Mouse (Mus musculus): ENCODE measurements around the gene Nxpe4. TPM values are rescaled to one million over a fixed set of nuclear protein-coding genes. Genes with fewer than 3 reads are reported as not detected.

Gene Nxpe4
- total and polyA plus RNA-seq, 3 experiments = 9.2 to 14.9 TPM; not detected in 1

GRCm38 (mm10) chr9:48176764-48177163 is 14.9 kb downstream of the Nxpe4 start:
- no peak overlapping the region for H3K27ac ChIP-seq (ENCODE audit: control insufficient read depth, low read depth, low read length)
- no peak overlapping the region for H3K4me3 ChIP-seq (ENCODE audit: control insufficient read depth in 1 of 2, insufficient read depth in 1 of 2, low read depth in 2 of 2, low read length in 2 of 2)
- H3K4me1 ChIP-seq (ENCODE audit: control insufficient read depth in 1 of 2, insufficient read depth in 2 of 2, low read length in 2 of 2) = no peaks in the 10 kb centered on the region
- H3K79me2 ChIP-seq (ENCODE audit: control insufficient read depth, insufficient read depth, low read length, poor library complexity) = no peaks in the 10 kb centered on the region
- H3K9me3 ChIP-seq (replicated peaks; ENCODE audit: insufficient read depth, low read length) = no peaks in the 10 kb centered on the region
- DNase-seq (ENCODE audit: low read depth, low spot score) = peak; percentile 52
- no peaks in the 10 kb centered on the region for H3K36me3 ChIP-seq (ENCODE audit: control insufficient read depth in 1 of 2, insufficient read depth in 2 of 2, low read length in 2 of 2)
- TF ChIP-seq ZC3H11A (IDR thresholded peaks at IDR 0.05; ENCODE audit: low read depth, low read length) = peak; percentile 52; the same call in 1 of the 2 replicates
- peak; percentile 65 for TF ChIP-seq RAD21 (IDR thresholded peaks at IDR 0.05; ENCODE audit: low read depth, low read length)
- TF ChIP-seq KAT2A (conservative IDR thresholded peaks at IDR 0.05; ENCODE audit: low read depth, low read length) = no peak
- peak; percentile 69 for TF ChIP-seq SMC3 (IDR thresholded peaks at IDR 0.05; ENCODE audit: low read depth, low read length)
- no peak for TF ChIP-seq MAX (IDR thresholded peaks at IDR 0.05; ENCODE audit: low read length)
- no peak for TF ChIP-seq BHLHE40 (IDR thresholded peaks at IDR 0.05; ENCODE audit: borderline replicate concordance, low read depth, low read length)
- peak; percentile 41 to 65 (median 64) for TF ChIP-seq CTCF (IDR thresholded peaks at IDR 0.05 in 2 of 3, conservative IDR thresholded peaks at IDR 0.05 in 1 of 3; ENCODE audit: control insufficient read depth in 1 of 3, insufficient read depth in 1 of 3, low read depth in 2 of 3, low read length in 3 of 3, poor library complexity in 1 of 3, severe bottlenecking in 1 of 3)
- H3K9ac ChIP-seq (ENCODE audit: control insufficient read depth, low read depth, low read length, poor library complexity, severe bottlenecking) = no peak overlapping the region
- no peaks in the 10 kb centered on the region for H3K27me3 ChIP-seq (ENCODE audit: control insufficient read depth in 1 of 2, insufficient read depth in 2 of 2, low read length in 2 of 2)

GRCm38 (mm10) chr9:48181300-48181699 is 19.5 kb downstream of the Nxpe4 start:
- Histone ChIP-seq H3K27me3 (ENCODE audit: control insufficient read depth in 1 of 2, insufficient read depth in 2 of 2, low read length in 2 of 2) (no peaks in the 10 kb centered on the region), H3K27ac (ENCODE audit: control insufficient read depth, low read depth, low read length) (no peak overlapping the region), H3K4me3 (ENCODE audit: control insufficient read depth in 1 of 2, insufficient read depth in 1 of 2, low read depth in 2 of 2, low read length in 2 of 2) (no peak overlapping the region), H3K36me3 (ENCODE audit: control insufficient read depth in 1 of 2, insufficient read depth in 2 of 2, low read length in 2 of 2) (no peaks in the 10 kb centered on the region), H3K79me2 (ENCODE audit: control insufficient read depth, insufficient read depth, low read length, poor library complexity) (no peaks in the 10 kb centered on the region), H3K9ac (ENCODE audit: control insufficient read depth, low read depth, low read length, poor library complexity, severe bottlenecking) (no peak overlapping the region), H3K4me1 (ENCODE audit: control insufficient read depth in 1 of 2, insufficient read depth in 2 of 2, low read length in 2 of 2) (no peaks in the 10 kb centered on the region), H3K9me3 (replicated peaks; ENCODE audit: insufficient read depth, low read length) (no peaks in the 10 kb centered on the region)
- TF ChIP-seq BHLHE40 (IDR thresholded peaks at IDR 0.05; ENCODE audit: borderline replicate concordance, low read depth, low read length) (no peak), NELFE (IDR thresholded peaks at IDR 0.05; ENCODE audit: low read depth, low read length) (no peak), SIN3A (IDR thresholded peaks at IDR 0.05; ENCODE audit: low read length) (no peak), TCF12 (IDR thresholded peaks at IDR 0.05; ENCODE audit: low read depth, low read length) (no peak), GATA1 (IDR thresholded peaks at IDR 0.05; ENCODE audit: low read depth, low read length) (no peak), KAT2A (conservative IDR thresholded peaks at IDR 0.05; ENCODE audit: low read depth, low read length) (no peak), E2F4 (IDR thresholded peaks at IDR 0.05; ENCODE audit: borderline replicate concordance, low read depth, low read length) (no peak), EP300 (IDR thresholded peaks at IDR 0.05; ENCODE audit: low read depth in 1 of 2, low read length in 2 of 2) (no peak), SMC3 (IDR thresholded peaks at IDR 0.05; ENCODE audit: low read depth, low read length) (no peak), MAX (IDR thresholded peaks at IDR 0.05; ENCODE audit: low read length) (no peak)
- DNase-seq (ENCODE audit: low read depth, low spot score) = no peak

GRCm38 (mm10) chr9:48182718-48183414 is 21.0 kb downstream of the Nxpe4 start:
- H3K9me3 ChIP-seq (replicated peaks; ENCODE audit: insufficient read depth, low read length) = no peaks in the 10 kb centered on the region
- TF ChIP-seq UBTF (IDR thresholded peaks at IDR 0.05; ENCODE audit: borderline replicate concordance, insufficient read depth, low read depth, low read length) (no peak), TCF12 (IDR thresholded peaks at IDR 0.05; ENCODE audit: low read depth, low read length) (no peak), ZNF384 (IDR thresholded peaks at IDR 0.05; ENCODE audit: low read depth, low read length) (no peak), CHD2 (IDR thresholded peaks at IDR 0.05; ENCODE audit: low read length) (no peak), HCFC1 (IDR thresholded peaks at IDR 0.05; ENCODE audit: low read depth, low read length) (no peak), RAD21 (IDR thresholded peaks at IDR 0.05; ENCODE audit: low read depth, low read length) (no peak), POLR2A (IDR thresholded peaks at IDR 0.05; ENCODE audit: control insufficient read depth in 1 of 2, insufficient read depth in 1 of 2, low read depth in 1 of 2, low read length in 2 of 2, poor library complexity in 1 of 2) (no peak), JUND (IDR thresholded peaks at IDR 0.05; ENCODE audit: low read depth, low read length) (no peak), KAT2A (conservative IDR thresholded peaks at IDR 0.05; ENCODE audit: low read depth, low read length) (no peak), MAZ (IDR thresholded peaks at IDR 0.05; ENCODE audit: low read depth, low read length) (no peak), TAL1 (IDR thresholded peaks at IDR 0.05; ENCODE audit: low read length) (no peak), E2F4 (IDR thresholded peaks at IDR 0.05; ENCODE audit: borderline replicate concordance, low read depth, low read length) (no peak)
- H3K4me1 ChIP-seq (ENCODE audit: control insufficient read depth in 1 of 2, insufficient read depth in 2 of 2, low read length in 2 of 2) = no peaks in the 10 kb centered on the region
- no peak for DNase-seq (ENCODE audit: low read depth, low spot score)
- H3K27me3 ChIP-seq (ENCODE audit: control insufficient read depth in 1 of 2, insufficient read depth in 2 of 2, low read length in 2 of 2) = no peaks in the 10 kb centered on the region
- H3K79me2 ChIP-seq (ENCODE audit: control insufficient read depth, insufficient read depth, low read length, poor library complexity) = no peaks in the 10 kb centered on the region
- H3K4me3 ChIP-seq (ENCODE audit: control insufficient read depth in 1 of 2, insufficient read depth in 1 of 2, low read depth in 2 of 2, low read length in 2 of 2) = no peak overlapping the region
- no peak overlapping the region for H3K9ac ChIP-seq (ENCODE audit: control insufficient read depth, low read depth, low read length, poor library complexity, severe bottlenecking)
- no peaks in the 10 kb centered on the region for H3K36me3 ChIP-seq (ENCODE audit: control insufficient read depth in 1 of 2, insufficient read depth in 2 of 2, low read length in 2 of 2)
- no peak overlapping the region for H3K27ac ChIP-seq (ENCODE audit: control insufficient read depth, low read depth, low read length)
